Mouse (Mus musculus) midbrain, embryonic 13.5 days (tissue): ENCODE results near the gene Fam189a1. TPM values are rescaled to one million over a fixed set of nuclear protein-coding genes. Genes with fewer than 3 reads are reported as not detected.

Experiments
- ATAC-seq: fragments of 200-750 bp; cut with Nextera tagmentation; 2 replicates; pipeline ENCODE4 v1.8.0; 2017; ENCODE audit warnings: mild to moderate bottlenecking, moderate TSS enrichment, moderate library complexity
- H3K27ac ChIP-seq: fragments of 300-500 bp; sonication (generic); 2 replicates; pipeline ENCODE4 v1.5.1; 2015; ENCODE audit warnings: inconsistent platforms, mild to moderate bottlenecking, moderate library complexity
- H3K27me3 ChIP-seq: fragments of 300-500 bp; sonication (generic); 2 replicates; pipeline ENCODE4 v1.6.1; 2015; ENCODE audit warnings: mild to moderate bottlenecking, inconsistent platforms
- H3K36me3 ChIP-seq: fragments of 300-500 bp; sonication (generic); 2 replicates; pipeline ENCODE4 v1.6.1; 2015; ENCODE audit warnings: mild to moderate bottlenecking, inconsistent platforms
- H3K4me1 ChIP-seq: fragments of 300-500 bp; sonication (generic); replicated peaks from 2 replicates; pipeline ENCODE4 v1.6.1; 2015; ENCODE audit warnings: inconsistent platforms
- H3K4me2 ChIP-seq: fragments of 300-500 bp; sonication (generic); replicated peaks from 2 replicates; pipeline ENCODE4 v1.6.1; 2015; ENCODE audit warnings: moderate library complexity, mild to moderate bottlenecking, inconsistent platforms
- H3K4me3 ChIP-seq: fragments of 300-500 bp; sonication (generic); replicated peaks from 2 replicates; pipeline ENCODE4 v1.5.1; 2015; ENCODE audit warnings: mild to moderate bottlenecking, inconsistent platforms
- H3K9ac ChIP-seq: fragments of 300-500 bp; sonication (generic); replicated peaks from 2 replicates; pipeline ENCODE4 v1.6.1; 2015; ENCODE audit warnings: mild to moderate bottlenecking, inconsistent platforms
- H3K9me3 ChIP-seq: fragments of 300-500 bp; sonication (generic); 2 replicates; pipeline ENCODE4 v1.6.1; 2016; ENCODE audit warnings: mild to moderate bottlenecking, inconsistent platforms
- WGBS: fragments of 180-500 bp; shearing (Covaris S2); methylation state at CpG from one replicate; pipeline ENCODE4 v1.1.7; 2015; 5-methylcytosine and 5-hydroxymethylcytosine counted together
- microRNA-seq: library from miRNA; unstranded; fragments of <30 nt; microRNA quantifications from one replicate; pipeline ENCODE4, GENCODE M21; 2016
- polyA plus RNA-seq: library from polyadenylated mRNA; unstranded; fragments of >200 nt; fragmentation: Nextera tagmentation; extraction: Ambion mirVana; gene quantifications from 2 replicates; pipeline ENCODE4 v1.2.1, GENCODE M21; 2015

Fam189a1 gene
- polyA plus RNA-seq, 1 experiment from 2014 or later, result 5.9 TPM

DNA sequence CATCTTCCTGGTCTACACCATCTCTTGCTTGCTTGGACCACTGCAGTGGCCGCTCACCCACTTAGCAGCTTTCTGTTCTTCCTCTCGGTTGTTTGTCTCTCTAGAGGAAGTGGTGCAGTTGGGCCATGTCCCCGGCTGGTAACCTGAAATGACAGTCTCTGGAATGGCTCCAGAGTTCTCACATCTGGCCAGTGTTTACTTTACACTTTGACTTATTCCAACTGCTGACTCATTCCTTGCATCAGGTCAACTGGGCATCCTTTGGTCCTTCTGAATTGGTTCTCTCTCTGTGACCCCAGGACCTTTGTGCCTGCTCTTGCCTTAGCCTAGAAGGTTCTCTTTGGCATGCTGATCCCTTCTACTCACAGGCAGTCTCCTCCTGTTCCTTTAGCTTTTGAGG is 427.6 kb downstream of the Fam189a1 start:
- H3K27ac ChIP-seq, result no peak overlapping the region

DNA sequence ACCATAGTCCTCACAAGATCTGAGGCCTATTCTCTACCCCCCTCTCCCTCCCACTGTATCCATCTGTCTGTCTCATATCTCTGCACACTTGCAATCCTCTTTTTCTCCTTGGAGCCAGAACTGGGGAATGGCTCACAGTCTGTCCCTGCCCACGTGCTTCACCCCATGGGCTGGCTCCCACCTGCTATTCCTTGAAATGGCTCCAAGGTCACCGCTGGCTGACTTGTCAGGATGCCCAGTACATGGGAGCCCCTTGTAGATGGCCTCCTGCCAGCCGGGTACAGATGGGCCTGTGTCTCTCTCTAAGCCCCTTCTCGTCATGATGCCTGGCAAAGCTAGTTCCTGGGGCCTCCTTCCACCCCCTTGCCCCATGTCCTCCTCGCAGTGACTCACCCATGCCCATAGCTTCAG is 428.2 kb downstream of the Fam189a1 start:
- Histone ChIP-seq H3K9ac (no peak overlapping the region), H3K4me2 (no peak overlapping the region), H3K4me3 (no peak overlapping the region), H3K27ac (no peak overlapping the region), H3K27me3 (no peaks in the 10 kb centered on the region), H3K9me3 (no peaks in the 10 kb centered on the region), H3K36me3 (0 out of 2 replicates have a peak, but pooled peaks cover 4% of the 10 kb centered on the region), H3K4me1 (peaks cover 15% of the 10 kb centered on the region)
- 68% methylated on average over 5 of the region's 5 CpGs for WGBS
- ATAC-seq, result peak; percentile 49; the same call in 1 of the 2 replicates

More for the DNA sequence above, 427.6 kb downstream of the Fam189a1 start:
- WGBS, result 94% methylated on average over 3 of the region's 3 CpGs
- Histone ChIP-seq H3K36me3 (0 out of 2 replicates have a peak, but pooled peaks cover 4% of the 10 kb centered on the region), H3K9ac (no peak overlapping the region), H3K4me3 (no peak overlapping the region), H3K27me3 (no peaks in the 10 kb centered on the region), H3K4me1 (peaks cover 15% of the 10 kb centered on the region), H3K4me2 (no peak overlapping the region), H3K9me3 (no peaks in the 10 kb centered on the region)
- no peak for ATAC-seq

- ATAC-seq, result no peak
- H3K9me3 ChIP-seq, result no peaks in the 10 kb centered on the region
- H3K36me3 ChIP-seq, result no peaks in the 10 kb centered on the region
- H3K9ac ChIP-seq, result no peak overlapping the region
- H3K4me2 ChIP-seq, result no peak overlapping the region
- H3K4me1 ChIP-seq, result peaks cover 15% of the 10 kb centered on the region
- H3K27me3 ChIP-seq, result no peaks in the 10 kb centered on the region
- peak overlapping the region; percentile 40 for H3K27ac ChIP-seq
- WGBS, result 55% methylated on average over 6 of the region's 6 CpGs
- no peak overlapping the region for H3K4me3 ChIP-seq
These were observed 430.2 kb downstream of the Fam189a1 start for GRCm38 (mm10) chr7:64725967-64726695.

GRCm38 (mm10) chr7:64724409-64724808 is 432.0 kb downstream of the Fam189a1 start:
- WGBS, result 91% methylated on average over 1 of the region's 1 CpGs
- no peak overlapping the region for H3K27ac ChIP-seq
- H3K4me3 ChIP-seq, result no peak overlapping the region

GRCm38 (mm10) chr7:64723313-64723712 is 433.1 kb downstream of the Fam189a1 start:
- H3K4me2 ChIP-seq, result no peak overlapping the region
- H3K27ac ChIP-seq, result no peak overlapping the region
- ATAC-seq, result no peak
- H3K4me3 ChIP-seq, result no peak overlapping the region
- no peaks in the 10 kb centered on the region for H3K27me3 ChIP-seq
- H3K9ac ChIP-seq, result no peak overlapping the region
- H3K9me3 ChIP-seq, result no peaks in the 10 kb centered on the region
- peaks cover 10% of the 10 kb centered on the region for H3K4me1 ChIP-seq
- WGBS, result 88% methylated on average over 3 of the region's 3 CpGs
- no peaks in the 10 kb centered on the region for H3K36me3 ChIP-seq

More at GRCm38 (mm10) chr7:64724409-64724808, 432.0 kb downstream of the Fam189a1 start:
- peaks cover 12% of the 10 kb centered on the region for H3K4me1 ChIP-seq
- H3K4me2 ChIP-seq, result no peak overlapping the region
- H3K36me3 ChIP-seq, result no peaks in the 10 kb centered on the region
- H3K9me3 ChIP-seq, result no peaks in the 10 kb centered on the region
- no peak overlapping the region for H3K9ac ChIP-seq
- no peak for ATAC-seq
- H3K27me3 ChIP-seq, result no peaks in the 10 kb centered on the region

- Histone ChIP-seq H3K4me2 (no peak overlapping the region), H3K36me3 (peaks cover 19% of the 10 kb centered on the region), H3K4me1 (no peaks in the 10 kb centered on the region), H3K4me3 (no peak overlapping the region), H3K27me3 (no peaks in the 10 kb centered on the region), H3K27ac (no peak overlapping the region), H3K9ac (no peak overlapping the region), H3K9me3 (no peaks in the 10 kb centered on the region)
- ATAC-seq, result no peak
- 66% methylated on average over 2 of the region's 2 CpGs for WGBS
These were observed 440.1 kb downstream of the Fam189a1 start for GRCm38 (mm10) chr7:64716286-64716685.

DNA sequence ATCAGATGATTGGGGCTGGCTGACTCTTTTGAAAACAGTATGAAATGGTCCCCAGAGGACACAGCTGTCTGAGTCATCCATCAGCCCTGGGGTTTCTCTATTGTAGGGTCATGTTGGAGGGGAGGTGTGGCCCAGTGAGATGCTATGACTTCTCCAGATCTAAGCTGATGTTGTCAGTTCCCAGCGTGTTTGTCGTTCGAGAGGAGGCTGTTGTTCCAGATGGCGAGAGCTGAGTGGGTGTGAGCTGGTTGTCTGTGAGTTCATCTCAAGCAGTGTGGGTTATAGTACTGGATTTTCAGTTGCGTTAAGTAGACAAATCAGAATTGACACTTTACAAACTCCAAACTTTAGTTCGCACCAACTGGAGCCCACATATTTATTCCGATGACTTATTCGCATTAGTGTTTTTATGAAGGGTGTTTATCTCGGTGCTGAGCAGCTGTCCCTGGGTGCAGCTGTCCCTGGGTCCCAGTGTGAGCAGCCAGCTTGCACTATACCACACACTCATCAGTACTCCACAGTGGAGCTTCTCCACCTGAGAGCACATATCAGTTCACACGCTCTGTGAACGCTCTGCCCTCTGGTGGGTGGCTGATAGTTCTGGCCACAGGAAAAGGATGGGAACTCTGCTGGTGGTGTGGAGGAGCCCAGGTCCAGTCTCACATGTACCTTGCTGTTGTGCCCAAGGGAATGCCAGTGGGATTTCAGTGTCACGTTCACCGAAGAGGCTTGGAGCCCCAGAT is 446.7 kb downstream of the Fam189a1 start:
- Histone ChIP-seq H3K4me1 (peaks cover 19% of the 10 kb centered on the region), H3K4me3 (no peak overlapping the region), H3K27ac (no peak overlapping the region), H3K4me2 (no peak overlapping the region), H3K9me3 (no peaks in the 10 kb centered on the region), H3K9ac (no peak overlapping the region), H3K27me3 (no peaks in the 10 kb centered on the region), H3K36me3 (peaks cover 3% of the 10 kb centered on the region; the same call in 1 of the 2 replicates)
- WGBS, result 90% methylated on average over 13 of the region's 13 CpGs
- peak; percentile 72 for ATAC-seq

GRCm38 (mm10) chr7:64708176-64708575 is 448.2 kb downstream of the Fam189a1 start:
- no peak overlapping the region for H3K27ac ChIP-seq
- WGBS, result 45% methylated on average over 4 of the region's 4 CpGs
- no peaks in the 10 kb centered on the region for H3K36me3 ChIP-seq
- no peak for ATAC-seq
- no peak overlapping the region for H3K4me3 ChIP-seq
- no peaks in the 10 kb centered on the region for H3K9me3 ChIP-seq
- H3K4me2 ChIP-seq, result no peak overlapping the region
- no peaks in the 10 kb centered on the region for H3K27me3 ChIP-seq
- peaks cover 19% of the 10 kb centered on the region for H3K4me1 ChIP-seq
- no peak overlapping the region for H3K9ac ChIP-seq

Small RNA genes within 50 kb of the gene (microRNA-seq; reads per million reads assigned to microRNA genes)
- not detected for gene Gm25249
